Mouse (Mus musculus) heart, postnatal 4 days (tissue): ENCODE measurements around the gene Esrrg. TPM values are rescaled to one million over a fixed set of nuclear protein-coding genes. Genes with fewer than 3 reads are reported as not detected.

Source experiments
- DNase-seq: peaks from one replicate; pipeline ENCODE4 v3.0.0; 2021
- total RNA-seq, 2 experiments: library from RNA; stranded (reverse); gene quantifications; 2 replicates each; pipeline ENCODE4 v1.2.3; 2021

The Esrrg gene
- total RNA-seq, 2 experiments from 2014 or later, result 37.9 to 50.1 TPM

DNA sequence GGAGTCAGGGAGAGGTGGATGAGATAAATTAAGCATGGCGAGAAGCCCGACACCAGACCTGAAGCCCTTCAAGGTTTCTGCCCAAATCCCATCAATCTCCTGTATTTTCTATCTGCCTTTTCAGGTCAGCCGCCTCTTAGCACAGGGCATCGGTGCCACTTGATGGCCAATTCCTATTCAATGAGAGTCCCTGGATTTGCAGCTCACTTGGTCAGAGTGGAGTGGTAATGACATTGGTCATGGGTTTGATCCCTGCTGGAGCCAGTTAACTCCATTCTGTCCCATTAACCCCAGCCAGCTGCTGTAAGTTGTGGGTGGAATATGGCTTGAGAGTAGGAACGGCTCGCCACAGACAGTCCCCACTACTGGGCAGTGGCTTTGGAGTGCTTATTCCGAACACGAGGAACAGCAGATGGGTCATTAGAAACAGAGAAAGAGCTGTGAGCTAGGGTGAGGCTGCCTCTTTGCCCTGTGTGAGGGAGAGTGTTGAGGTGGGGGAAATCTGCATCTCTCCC lies 101.9 kb downstream of the Esrrg start:
- DNase-seq, result no peak

DNA sequence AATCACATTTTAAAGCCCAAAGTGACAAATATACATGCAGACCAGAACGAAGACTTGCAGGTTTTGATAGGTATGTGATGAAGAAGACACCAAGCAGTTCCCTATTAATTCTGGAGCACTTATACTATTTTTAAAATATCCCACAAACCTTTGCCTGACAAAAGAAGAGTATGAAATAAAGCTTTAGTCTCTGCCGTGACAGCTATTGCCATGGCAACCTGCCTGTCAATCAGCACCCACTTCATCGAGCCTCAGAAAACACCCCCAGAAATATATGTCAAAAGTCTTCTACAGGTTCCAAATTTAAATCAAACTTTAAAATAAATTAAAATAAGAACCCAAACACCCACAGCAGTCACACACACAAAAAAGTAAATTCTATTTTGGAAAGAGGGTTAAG lies 112.4 kb downstream of the Esrrg start:
- no peak for DNase-seq

DNA sequence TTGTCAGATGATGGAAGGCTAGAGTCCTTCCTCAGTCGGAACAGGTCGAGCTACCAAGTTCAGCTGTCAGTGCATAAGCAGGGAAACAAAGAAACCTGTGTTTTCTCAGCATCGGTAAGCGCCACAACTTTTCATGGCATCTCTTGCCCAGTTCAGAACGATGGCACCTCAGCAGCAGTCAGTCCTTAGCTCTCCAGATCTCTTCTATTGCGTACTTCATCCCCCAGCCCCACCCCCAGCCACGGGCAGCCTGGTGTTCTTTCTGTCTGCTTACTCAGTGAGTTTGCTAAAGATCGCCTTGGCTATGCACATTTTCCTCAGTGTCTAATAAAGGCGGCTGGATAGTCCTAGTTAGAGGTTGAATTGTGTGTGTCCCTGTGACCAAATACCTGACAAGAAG lies 113.4 kb downstream of the Esrrg start:
- no peak for DNase-seq

DNA sequence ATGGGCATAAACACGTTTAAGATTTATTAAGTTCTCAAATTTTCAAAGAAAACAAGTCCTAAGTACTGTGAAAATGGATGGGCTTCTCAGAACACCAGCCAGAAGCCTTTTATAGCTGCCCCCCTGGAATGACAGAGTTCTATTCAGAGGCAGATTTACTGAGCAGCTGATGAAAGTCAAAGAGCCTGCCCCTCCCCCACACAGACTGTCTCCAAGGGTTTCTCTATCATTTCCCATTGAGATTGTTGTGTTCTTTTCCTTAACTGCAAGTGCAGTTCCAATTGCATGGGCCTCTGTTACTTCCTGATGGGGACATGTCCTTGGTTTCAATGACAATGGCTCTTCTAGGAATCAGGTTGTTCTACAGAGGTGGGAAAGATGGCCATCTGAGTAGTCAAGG lies 116.1 kb downstream of the Esrrg start:
- no peak for DNase-seq

- no peak for DNase-seq
Observed at GRCm38 (mm10) chr1:187725351-187725750, 116.8 kb downstream of the Esrrg start.

DNA sequence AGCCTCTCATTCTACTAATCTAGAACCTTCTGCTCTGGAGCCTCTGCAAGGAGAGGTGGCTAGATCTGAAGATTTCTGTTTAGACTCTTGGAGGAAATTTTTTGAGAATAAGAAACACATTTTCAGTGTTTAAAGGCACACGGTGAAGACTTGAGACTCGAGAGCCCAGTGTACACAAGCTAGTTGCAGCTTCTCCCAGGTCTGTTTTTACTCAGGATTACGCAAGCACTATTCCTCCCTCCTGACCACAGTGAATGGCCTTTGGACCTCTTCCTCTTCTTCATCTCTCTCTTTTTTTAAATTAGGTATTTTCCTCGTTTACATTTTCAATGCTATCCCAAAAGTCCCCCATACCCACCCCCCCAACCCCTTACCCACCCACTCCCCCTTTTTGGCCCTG lies 122.6 kb downstream of the Esrrg start:
- DNase-seq, result no peak

- DNase-seq, result no peak
Observed at GRCm38 (mm10) chr1:187736507-187736906, 127.9 kb downstream of the Esrrg start.

DNA sequence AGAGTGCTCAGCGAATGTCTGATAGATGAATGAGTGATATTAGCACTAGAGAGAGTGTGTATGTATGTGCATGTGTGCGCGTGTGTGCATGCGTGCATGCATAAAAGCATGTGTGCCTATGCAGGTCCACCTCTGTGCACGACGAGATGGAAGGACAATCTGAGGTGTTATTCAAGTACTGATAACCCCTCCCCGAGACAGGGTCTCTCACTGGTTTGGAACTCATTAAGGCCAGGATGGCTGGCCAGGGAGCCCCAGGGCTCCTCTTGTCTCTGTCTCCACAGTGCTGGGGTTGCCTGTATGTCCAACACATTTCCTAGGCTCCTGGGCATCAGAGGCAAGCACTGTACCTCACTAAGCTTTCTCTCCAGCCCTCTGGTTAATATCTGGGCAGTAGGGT lies 128.7 kb downstream of the Esrrg start:
- DNase-seq, result no peak

DNA sequence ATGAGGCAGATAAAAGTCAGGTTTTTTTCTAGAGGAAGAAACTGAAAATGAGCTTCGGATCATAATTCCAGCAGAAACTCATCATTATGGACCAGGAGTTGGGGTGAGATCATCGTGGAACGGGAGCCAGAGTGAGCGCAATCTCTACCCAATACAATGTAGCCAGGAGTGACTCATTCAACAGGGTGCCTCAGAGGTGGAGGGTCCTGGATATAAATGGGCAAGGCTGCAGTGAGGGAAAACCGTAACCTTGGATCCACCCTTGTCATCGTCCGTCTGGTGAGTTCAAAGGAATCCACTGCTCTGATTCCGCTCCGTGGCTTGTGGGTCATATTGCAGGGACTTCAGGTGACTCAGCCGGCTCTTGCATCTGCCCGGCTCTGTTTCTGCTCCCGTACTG lies 131.9 kb downstream of the Esrrg start:
- DNase-seq, result peak; percentile 17

DNA sequence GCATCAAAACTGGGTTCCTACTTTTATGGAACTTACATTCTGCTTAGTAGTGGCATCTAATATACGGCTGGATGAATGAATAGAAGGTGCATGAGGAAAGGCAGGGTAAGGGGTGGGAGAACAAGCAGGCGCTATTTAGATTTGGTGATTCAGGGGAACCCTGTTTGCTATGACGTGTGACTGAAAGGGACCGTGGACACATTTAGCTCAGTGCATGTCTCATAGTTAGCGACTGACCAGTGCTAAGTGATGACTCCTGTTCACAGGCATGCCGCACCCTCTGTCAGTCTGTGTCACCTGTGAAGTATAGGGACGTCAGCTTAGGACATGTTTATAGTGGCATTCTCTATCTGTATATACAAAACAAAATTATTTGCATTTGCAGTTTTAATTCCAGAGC lies 132.7 kb downstream of the Esrrg start:
- no peak for DNase-seq

DNA sequence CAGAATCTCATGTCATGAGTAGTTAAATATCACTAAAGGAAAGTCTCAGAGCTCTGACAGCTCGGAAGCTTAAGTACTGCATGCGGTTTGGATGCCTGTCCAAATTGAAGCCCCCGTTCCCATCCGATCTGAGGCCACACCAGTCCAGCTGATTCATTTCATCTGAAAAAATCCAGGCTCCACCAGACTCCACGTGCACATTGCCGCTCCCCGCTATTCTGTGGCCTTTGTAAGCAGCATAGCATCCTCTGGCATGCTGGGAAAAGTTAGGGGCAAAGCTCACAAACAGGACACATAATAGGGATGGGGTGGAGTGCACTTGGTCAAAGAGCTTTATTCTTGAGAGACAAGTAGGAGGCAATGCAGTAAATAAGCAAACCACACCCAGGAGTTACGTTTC lies 133.5 kb downstream of the Esrrg start:
- DNase-seq, result no peak

DNA sequence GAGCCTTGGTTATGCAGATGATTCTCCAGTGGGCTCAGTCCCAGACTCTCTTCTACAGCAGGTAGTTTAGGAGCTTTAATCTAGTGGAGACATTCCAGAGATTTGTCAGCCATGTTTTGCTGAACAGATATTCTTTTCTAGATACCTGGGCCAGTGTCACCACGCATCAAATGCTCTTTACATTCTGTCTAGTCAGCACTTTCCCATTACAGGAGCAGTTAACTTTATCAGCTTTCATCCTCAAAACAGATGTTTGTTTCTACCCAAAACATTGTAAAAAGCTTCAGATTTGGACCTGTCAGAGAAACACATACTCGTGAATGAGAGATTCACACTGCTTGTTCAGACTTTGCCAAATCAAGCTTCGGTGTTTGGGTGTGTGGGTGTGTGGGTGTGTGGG lies 140.7 kb downstream of the Esrrg start:
- DNase-seq, result no peak

- no peak for DNase-seq
Observed at GRCm38 (mm10) chr1:187749931-187750330, 141.3 kb downstream of the Esrrg start.

GRCm38 (mm10) chr1:187755528-187755927 lies 146.9 kb downstream of the Esrrg start:
- no peak for DNase-seq

DNA sequence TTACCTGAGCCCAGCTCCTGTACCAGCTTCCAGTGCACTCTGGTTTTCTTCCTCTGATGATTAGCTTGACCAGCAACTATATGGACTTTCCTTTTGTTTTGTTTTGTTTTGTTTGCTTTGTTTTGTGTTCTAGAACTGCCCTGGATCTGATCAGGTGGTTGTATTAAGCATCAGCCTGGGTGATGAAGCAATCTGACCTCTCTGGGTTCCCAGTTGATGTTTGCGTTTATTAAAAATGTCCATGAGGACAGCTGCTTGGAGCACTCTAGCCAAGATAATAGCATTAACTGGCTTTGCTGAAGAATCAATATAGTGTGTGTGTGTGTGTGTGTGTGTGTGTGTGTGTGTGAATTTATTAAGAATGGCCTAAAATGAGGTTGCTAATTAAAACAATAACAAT lies 149.4 kb downstream of the Esrrg start:
- DNase-seq, result no peak

DNA sequence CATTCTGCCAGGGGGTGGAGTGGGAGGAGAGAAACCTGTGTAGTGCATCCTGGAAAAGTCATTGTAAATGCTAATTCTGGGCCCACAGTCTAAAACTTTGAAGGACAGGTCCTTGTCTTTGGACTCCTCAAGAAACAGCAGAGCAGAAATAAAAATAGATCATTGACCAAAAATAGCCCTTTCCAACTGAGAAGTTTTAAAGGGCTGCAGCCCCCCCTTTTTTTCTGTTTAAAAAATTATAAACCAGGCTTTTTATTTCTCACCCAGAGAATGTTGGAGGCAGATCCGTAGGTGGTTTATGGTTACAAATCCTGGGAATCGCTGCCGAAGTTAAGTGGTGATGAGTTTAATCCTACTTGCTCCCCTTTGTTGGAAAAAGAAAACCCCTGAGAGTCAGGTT lies 150.0 kb downstream of the Esrrg start:
- no peak for DNase-seq

- no peak for DNase-seq
Observed at GRCm38 (mm10) chr1:187759536-187759935, 150.9 kb downstream of the Esrrg start.

DNA sequence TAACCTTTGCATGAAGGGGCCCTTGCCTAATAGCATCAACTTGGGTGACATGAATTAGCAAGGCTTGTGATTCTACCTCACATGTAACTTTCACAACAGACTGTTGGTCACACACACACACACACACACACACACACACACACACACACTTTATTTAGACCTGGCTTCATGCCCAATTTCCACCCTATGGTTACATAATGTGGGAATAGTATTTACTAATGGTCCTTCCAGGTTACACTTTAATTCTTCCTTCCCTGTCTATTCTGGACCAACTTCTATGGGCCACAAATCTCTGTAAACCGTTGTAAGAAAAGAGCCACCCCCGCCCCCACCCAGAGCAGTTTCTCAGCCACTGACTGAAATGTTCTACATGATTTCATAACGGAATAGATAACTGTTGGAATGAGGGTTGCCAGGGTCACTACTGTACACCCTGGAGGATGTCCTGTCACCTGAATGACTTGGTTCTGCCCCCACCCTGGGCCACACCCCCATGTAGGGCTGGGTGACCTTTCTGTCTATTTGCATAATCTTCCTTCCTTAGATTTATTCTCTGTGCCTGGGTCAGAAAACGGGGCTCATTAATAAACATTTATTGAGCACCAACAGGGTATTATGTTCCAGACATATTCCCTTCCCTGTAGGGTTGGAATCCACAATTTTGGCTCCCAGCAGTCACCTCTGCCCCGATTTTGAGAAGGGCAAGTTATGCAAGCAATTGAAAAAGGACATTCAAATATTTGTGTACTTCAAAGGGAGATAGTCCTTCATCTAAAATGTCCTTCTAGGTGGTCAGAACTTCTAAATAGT lies 154.3 kb downstream of the Esrrg start:
- peak; percentile 9 for DNase-seq

DNA sequence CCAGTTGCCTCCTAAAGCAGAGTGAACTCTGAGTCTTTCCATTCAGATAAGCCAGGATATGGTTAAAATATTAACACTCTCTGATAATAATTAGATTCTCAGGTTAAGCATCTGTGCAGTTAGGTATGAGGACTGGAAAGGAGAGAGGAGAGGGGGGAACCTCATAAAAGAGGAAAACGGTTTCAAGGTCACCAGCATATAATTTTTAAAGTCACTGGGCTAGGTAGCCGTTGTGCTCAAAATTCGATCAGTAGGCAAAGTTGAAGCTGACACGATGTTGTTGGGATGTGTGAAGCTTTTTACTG lies 154.8 kb downstream of the Esrrg start:
- DNase-seq, result no peak

DNA sequence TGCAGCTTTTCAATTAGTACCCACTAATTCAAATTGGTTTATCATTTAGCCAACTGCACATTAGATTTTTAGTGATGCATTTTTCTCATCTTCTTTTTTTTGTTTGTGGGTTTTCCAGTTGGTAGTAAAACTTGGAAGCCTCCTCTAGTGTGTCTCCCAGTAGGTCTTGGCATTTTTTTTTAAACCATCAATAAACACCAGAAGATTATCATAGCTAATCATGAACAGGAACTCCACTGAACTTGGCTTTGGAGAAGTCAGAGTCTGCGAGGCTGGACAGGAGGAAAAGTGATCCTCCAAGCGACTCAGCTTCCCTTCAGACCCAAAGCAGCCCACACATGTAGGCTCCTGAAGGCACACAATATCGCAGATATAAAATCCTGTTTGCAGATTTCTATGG lies 155.2 kb downstream of the Esrrg start:
- no peak for DNase-seq

DNA sequence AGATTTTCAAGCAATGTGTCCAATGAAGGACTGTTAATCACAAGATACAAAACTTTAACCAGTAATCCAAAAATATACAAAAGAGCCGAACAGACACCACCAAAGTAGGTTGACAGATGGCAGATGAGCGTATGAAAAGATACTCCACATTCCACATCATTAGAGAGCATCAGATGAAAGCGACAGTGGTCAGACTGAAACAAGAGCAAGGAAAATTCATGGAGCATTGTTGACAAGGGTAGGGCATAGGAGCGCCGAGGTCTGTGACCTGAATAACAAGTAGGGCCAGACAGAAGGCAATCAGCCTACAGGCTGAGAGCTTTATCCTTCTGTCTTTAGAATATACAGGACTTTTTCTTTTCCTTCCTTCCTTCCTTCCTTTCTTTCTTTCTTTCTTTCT lies 157.0 kb downstream of the Esrrg start:
- no peak for DNase-seq

- no peak for DNase-seq
Observed at GRCm38 (mm10) chr1:187767355-187767754, 158.8 kb downstream of the Esrrg start.

DNA sequence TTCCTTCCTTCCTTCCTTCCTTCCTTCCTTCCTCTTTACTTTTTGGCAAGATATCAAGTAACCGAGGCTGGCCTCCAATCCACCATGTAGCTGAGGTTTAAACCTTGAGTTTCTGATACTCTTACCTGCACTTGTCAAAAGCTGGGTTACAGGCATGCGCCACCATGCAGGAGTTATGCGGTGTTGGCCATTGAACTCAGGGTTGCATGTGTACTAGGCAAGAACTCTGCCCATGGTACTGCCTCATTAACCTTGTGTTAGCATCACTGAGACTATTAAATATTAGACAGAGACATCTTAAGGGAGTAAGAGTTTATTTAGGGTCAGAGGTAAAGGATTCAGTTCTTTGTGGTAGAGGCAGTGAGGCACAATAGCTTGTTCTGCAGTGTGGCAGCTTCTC lies 161.6 kb downstream of the Esrrg start:
- DNase-seq, result no peak

- no peak for DNase-seq
Observed at GRCm38 (mm10) chr1:187771067-187771466, 162.5 kb downstream of the Esrrg start.
